Mouse (Mus musculus): Measurements from ENCODE around the gene Tsnax.

The Tsnax gene

DNA sequence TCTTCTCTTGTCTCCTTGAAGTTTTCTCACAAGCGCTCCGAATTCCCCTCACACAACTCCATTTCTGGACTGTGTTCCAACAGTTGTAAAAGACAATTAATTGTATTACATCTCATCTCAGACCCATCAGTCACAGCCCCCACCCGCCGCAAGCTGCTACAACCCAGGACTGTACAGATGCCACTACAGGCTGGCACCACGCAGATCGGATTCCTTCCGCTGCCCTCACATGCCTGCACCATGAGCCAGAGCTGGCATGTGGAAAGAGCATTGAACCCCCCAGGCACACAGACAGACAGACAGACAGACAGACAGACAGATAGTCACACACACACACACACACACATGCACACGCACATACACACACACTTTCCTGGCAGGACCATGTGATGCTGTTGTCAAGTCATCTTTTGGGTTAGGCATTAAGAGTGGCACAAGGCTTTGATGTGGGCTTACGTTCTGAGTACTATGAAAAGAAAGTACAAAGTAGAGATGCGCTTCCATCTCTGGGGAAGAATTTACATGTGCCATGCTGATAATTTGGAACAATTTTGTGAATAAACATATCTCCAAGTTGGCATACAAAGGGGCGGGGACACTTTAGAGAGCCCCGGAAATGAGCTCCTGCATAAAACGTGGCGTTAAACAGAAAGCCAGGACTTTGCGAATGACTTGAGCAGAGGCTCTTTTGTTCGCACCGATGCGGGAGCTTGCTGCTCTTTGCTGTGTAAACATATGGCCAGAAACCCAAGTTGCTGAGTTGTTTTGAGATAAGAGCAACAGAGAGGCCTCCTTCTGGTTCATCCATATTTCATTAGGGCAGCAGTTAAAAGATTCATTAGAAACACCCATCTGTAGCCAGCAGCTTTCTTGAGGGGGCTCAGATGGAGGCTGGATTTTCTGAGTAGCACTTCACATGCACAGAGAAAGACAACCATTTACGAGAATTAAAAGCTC is 67.9 kb downstream of the Tsnax start:
- in situ Hi-C loops (cut with MboI) = no loop called here

DNA sequence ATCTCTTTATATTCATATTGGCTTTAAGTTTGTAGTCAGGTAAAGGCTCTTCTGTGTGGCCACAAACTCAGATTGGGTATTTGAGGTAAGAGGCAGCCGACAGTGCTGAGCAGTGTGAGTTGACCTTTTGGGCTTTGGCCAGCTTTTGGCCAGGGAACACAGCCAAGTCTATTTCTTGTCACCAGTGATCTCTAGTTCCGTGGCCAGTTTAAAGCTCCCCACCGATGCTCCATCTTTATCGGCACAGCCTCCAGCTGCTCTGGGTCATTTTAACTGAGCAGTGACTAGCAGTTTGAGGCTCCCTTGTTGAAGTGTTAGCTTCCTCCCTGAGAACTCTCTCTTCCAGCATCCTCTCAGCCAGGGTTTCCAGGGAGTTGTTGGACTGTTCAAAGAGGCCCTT is 70.9 kb downstream of the Tsnax start:
- in situ Hi-C loops (cut with MboI) = no loop called here
